Mouse (Mus musculus) cerebellum, adult 2 months (tissue): ENCODE measurements around the gene Isyna1. TPM values are rescaled to one million over a fixed set of nuclear protein-coding genes. Genes with fewer than 3 reads are reported as not detected.

Experiments
- DNase-seq, 2 experiments: peaks; one replicate each; pipeline ENCODE4 v3.0.0; 2021
- H3K27ac ChIP-seq: fragments of 200-500 bp; 2 replicates; pipeline ENCODE4 v1.5.1; 2012; ENCODE audit warnings: low read length, control low read depth, inconsistent platforms; ENCODE audit not compliant: insufficient read depth
- H3K27me3 ChIP-seq: fragments of 200-500 bp; 2 replicates; pipeline ENCODE4 v1.6.1; 2012; ENCODE audit warnings: inconsistent platforms, mild to moderate bottlenecking, low read length, moderate library complexity; ENCODE audit not compliant: control insufficient read depth, insufficient read depth
- H3K4me1 ChIP-seq: fragments of 200-500 bp; 2 replicates; pipeline ENCODE4 v1.6.1; 2011; ENCODE audit warnings: low read length; ENCODE audit not compliant: control insufficient read depth, insufficient read depth
- H3K4me3 ChIP-seq: fragments of 200-500 bp; replicated peaks from 2 replicates; pipeline ENCODE3; 2011; ENCODE audit warnings: mild to moderate bottlenecking, low read depth, low read length, control low read depth; ENCODE audit not compliant: insufficient read depth
- CTCF ChIP-seq: fragments of 200-500 bp; IDR thresholded peaks from 2 replicates; pipeline ENCODE4 v1.5.1; 2011; ENCODE audit warnings: low read depth, mild to moderate bottlenecking, control low read depth, low read length, moderate library complexity, borderline replicate concordance; ENCODE audit not compliant: insufficient read depth
- POLR2A ChIP-seq: fragments of 200-500 bp; IDR thresholded peaks from 2 replicates; pipeline ENCODE4 v1.6.1; 2011; ENCODE audit warnings: low read length, control low read depth, borderline replicate concordance; ENCODE audit not compliant: insufficient read depth
- WGBS: fragments of 180-500 bp; shearing (Covaris S2); methylation state at CpG from one replicate; pipeline ENCODE4 v1.1.7; 2018; 5-methylcytosine and 5-hydroxymethylcytosine counted together
- polyA plus RNA-seq: library from polyadenylated mRNA; depleted of rRNA; stranded (reverse); fragments of >200 nt; gene quantifications from 2 replicates; pipeline ENCODE4 v1.2.3, GENCODE M21; 2012; rRNA removed

The Isyna1 gene
- polyA plus RNA-seq, 1 experiment: 55.3 TPM

DNA sequence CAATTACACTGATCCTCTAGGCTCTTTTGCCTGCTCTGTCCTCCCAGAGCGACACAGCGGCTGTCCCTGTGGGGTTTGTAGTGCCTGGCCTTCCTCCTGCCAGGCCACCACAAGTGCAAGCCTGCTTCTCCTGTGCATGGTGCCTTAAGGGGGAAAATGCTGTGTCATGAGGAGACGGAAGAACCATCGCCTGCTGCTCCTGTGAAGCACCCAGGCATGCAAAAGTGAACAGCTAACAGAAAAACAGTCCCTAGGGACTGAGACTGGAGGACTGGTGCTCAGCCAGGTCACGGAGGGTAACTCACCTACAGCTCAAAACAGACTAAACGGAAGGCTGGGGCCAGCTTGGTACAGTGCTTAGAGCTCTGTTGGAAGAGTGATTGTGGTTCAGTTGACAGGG lies 41.4 kb downstream of the Isyna1 start:
- WGBS: 73% methylated on average over 6 of the region's 6 CpGs
- no peak overlapping the region for H3K27ac ChIP-seq

DNA sequence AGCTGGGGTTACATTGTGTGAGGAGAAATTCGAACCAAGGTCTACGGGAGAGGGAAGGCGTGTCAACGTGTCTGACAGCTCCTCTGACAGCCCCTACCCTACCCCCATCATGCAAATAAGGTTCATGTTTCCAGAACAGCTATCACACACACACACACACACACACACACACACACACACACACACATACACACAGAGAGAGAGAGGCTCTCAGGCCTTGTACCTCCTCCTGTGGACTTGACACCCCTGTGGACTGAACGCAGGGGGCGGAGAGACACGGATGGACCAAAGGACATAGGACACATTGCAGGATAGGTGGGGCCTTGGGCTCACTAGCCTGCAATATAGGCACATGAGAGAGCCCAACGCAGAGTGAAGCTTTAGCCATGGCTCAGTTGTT lies 42.7 kb downstream of the Isyna1 start:
- no peak overlapping the region for H3K4me3 ChIP-seq
- H3K27me3 ChIP-seq: no peaks in the 10 kb centered on the region
- H3K27ac ChIP-seq: no peak overlapping the region
- H3K4me1 ChIP-seq: no peaks in the 10 kb centered on the region
- WGBS: 58% methylated on average over 8 of the region's 8 CpGs
- TF ChIP-seq CTCF (no peak), POLR2A (no peak)
- DNase-seq: no peak

More for the DNA sequence above, 41.4 kb downstream of the Isyna1 start:
- Histone ChIP-seq H3K27me3 (no peaks in the 10 kb centered on the region), H3K4me1 (no peaks in the 10 kb centered on the region), H3K4me3 (no peak overlapping the region)
- no peak for DNase-seq
- TF ChIP-seq CTCF (no peak), POLR2A (no peak)

DNA sequence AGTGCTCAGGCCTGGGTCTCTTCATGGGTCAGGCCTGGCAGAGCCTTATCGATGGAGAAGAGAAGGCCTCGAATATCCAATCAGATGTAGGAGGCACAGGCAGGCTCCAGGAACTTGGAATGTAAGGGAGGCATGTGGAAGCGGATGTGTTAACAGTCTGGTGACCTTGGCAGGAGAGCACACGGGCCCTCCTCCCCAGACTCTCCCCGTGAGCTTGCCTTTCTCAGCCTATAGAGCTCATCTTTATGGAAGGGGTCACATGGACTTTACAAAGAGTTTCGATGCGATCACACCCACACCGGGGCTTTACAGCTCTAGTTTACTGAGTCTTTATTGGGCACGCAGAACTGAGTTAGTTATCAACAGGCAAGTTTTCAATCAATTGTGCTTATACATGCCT lies 44.6 kb downstream of the Isyna1 start:
- DNase-seq: no peak
- H3K4me1 ChIP-seq: no peaks in the 10 kb centered on the region
- TF ChIP-seq CTCF (no peak), POLR2A (no peak)
- H3K27ac ChIP-seq: no peak overlapping the region
- 75% methylated on average over 9 of the region's 9 CpGs for WGBS
- H3K27me3 ChIP-seq: no peaks in the 10 kb centered on the region
- H3K4me3 ChIP-seq: no peak overlapping the region

DNA sequence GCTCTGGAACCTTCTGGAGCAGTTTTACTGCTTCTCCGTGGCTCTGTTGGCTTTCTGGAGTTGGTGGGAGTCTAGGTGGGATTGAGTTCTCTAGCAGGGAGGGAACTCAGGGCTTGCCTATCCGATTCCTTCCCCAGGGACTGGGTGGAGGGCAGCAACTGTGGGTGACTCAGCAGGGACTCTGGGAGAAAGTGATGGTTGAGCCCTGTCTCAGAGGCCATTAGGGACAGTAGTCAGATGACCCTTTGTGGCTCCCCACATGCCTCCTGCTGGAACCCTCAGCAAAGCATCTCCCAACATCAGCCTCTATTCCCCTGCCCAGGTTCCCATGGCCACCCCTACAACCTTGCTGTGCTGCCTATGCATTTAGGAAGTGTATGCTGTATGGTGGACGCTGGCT lies 48.8 kb downstream of the Isyna1 start:
- 67% methylated on average over 3 of the region's 3 CpGs for WGBS

DNA sequence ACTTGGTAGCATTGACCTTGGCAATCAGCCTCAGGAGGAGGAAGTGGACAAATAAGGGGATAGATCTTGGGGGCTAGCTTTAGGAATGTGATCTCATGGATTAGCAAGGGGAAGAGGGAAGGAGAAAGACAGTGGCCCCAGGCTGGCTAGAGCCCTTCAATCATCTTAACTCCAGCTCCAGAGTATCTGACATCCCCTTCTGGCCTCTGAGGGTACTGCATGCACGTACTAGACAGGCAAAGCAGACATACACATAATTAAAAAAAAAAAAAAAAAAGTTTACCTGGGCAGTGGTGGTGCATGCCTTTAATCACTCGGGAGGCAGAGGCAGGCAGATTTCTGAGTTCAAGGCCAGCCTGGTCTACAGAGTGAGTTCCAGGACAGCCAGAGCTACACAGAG lies 49.9 kb downstream of the Isyna1 start:
- 80% methylated on average over 2 of the region's 2 CpGs for WGBS
- DNase-seq: no peak
- Histone ChIP-seq H3K27ac (no peak overlapping the region), H3K4me3 (no peak overlapping the region), H3K4me1 (peaks cover 1% of the 10 kb centered on the region; the same call in 1 of the 2 replicates), H3K27me3 (no peaks in the 10 kb centered on the region)
- TF ChIP-seq CTCF (0 out of 2 replicates have a peak, but pooled peaks have one; percentile 11), POLR2A (no peak)

More for the DNA sequence above, 48.8 kb downstream of the Isyna1 start:
- no peak for TF ChIP-seq POLR2A
- TF ChIP-seq CTCF: no peak
- H3K27ac ChIP-seq: no peak overlapping the region
- H3K4me3 ChIP-seq: no peak overlapping the region
- H3K4me1 ChIP-seq: no peaks in the 10 kb centered on the region
- DNase-seq: no peak
- no peaks in the 10 kb centered on the region for H3K27me3 ChIP-seq

DNA sequence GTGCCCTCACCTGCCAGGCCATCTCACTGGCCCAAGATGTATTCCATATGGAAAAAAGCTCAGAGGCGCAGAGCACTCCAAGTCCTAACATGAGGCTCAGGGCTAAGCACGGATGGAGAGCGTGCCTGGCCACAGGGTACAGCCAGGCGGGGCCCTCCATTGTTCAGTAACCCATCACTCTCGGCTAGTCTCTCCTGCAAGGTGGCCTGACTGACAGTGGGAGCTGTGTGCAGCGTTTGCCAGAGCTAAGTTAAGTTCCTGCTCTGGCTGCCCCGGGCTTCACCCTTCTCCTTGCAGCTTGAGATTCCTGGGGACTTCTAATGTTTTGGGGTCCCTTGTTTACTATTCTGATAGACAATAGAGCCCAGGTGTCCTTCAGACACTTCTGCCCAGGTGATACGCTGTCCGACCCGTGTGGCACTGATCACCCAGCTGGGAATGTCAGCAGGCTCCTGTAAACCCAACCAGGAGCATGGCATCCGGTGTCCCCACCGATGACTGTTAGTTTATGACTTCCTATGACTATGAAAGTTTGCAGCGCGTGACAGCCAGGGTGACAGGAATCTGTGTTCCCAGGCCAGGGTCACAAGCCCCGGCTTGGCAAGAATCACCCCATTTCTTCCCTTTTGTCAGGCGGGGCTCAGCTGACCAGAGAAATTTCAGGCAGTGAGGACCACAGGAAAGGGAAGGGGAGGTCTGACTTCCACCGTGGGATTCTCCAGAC lies 51.5 kb downstream of the Isyna1 start:
- 61% methylated on average over 17 of the region's 17 CpGs for WGBS
- H3K4me3 ChIP-seq: no peak overlapping the region
- peaks cover 7% of the 10 kb centered on the region; the same call in 1 of the 2 replicates for H3K4me1 ChIP-seq
- H3K27ac ChIP-seq: no peak overlapping the region
- TF ChIP-seq CTCF: no peak
- no peak for TF ChIP-seq POLR2A
- H3K27me3 ChIP-seq: no peaks in the 10 kb centered on the region
- no peak for DNase-seq

DNA sequence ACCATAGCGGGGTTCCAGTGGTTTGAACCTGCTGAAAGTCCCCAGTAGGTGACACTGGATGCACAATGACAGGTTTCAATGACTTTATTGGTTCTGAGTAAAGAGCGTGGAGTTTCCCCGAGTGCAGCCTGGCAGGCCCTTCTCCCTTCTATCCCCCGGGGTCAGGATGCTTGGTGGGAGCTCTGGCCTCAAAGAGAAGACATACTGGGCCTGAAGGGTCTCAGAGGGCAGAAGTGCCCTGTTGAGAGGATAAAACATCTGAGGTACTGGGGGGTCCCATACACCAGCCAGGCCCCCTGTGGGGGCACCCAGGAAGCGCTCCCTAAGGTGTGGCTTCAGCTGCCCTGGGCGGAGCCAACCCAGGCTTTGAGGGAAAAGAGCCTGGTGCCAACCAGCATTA lies 52.2 kb downstream of the Isyna1 start:
- Histone ChIP-seq H3K27ac (no peak overlapping the region), H3K4me1 (peaks cover 7% of the 10 kb centered on the region; the same call in 1 of the 2 replicates), H3K4me3 (no peak overlapping the region), H3K27me3 (no peaks in the 10 kb centered on the region)
- WGBS: 73% methylated on average over 6 of the region's 6 CpGs
- TF ChIP-seq CTCF (no peak), POLR2A (no peak)
- no peak for DNase-seq

DNA sequence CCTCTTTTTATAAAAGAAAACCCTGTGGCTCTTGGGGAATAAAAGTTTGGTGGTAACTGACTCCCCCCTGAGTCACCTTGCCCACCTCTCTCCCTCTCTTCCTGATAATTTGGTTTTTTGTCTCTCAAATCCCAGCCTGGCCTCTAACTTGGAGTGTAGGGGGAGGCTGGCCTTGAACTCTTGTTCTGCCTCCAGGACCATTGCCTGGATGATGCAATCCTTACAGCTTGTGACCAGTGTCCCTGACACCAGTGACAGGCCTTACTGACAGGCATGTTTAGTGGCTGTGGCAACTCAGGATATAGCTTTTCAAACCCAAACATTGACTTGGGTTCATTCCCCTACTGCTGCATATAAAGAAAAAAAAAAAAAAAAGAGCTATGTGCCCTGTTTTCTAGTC lies 52.6 kb downstream of the Isyna1 start:
- Histone ChIP-seq H3K27me3 (no peaks in the 10 kb centered on the region), H3K4me3 (no peak overlapping the region), H3K27ac (no peak overlapping the region), H3K4me1 (peaks cover 7% of the 10 kb centered on the region; the same call in 1 of the 2 replicates)
- TF ChIP-seq CTCF (no peak), POLR2A (no peak)
- DNase-seq: no peak

Other genes starting within 250 kb of the Isyna1 start
- gene Upf1, start 241.1 kb upstream of the Isyna1 start, polyA plus RNA-seq: 37.9 and 41.3 TPM in 2 replicates
- gene Comp, start 220.8 kb upstream of the Isyna1 start, polyA plus RNA-seq: 2.2 and 3.1 TPM in 2 replicates
- 90.2 and 105 TPM in 2 replicates for gene Crtc1, start 154.8 kb upstream of the Isyna1 start, polyA plus RNA-seq
- gene Klhl26, start 117.4 kb upstream of the Isyna1 start, polyA plus RNA-seq: 62.4 and 68.5 TPM in 2 replicates
- gene Tmem59l, start 107.0 kb upstream of the Isyna1 start, polyA plus RNA-seq: 524 and 552 TPM in 2 replicates
- gene Crlf1, start 101.2 kb upstream of the Isyna1 start, polyA plus RNA-seq: 3.8 and 4.0 TPM in 2 replicates
- gene Rex1bd, start 87.6 kb upstream of the Isyna1 start, polyA plus RNA-seq: 184 and 189 TPM in 2 replicates
- gene Uba52, start 83.6 kb upstream of the Isyna1 start, polyA plus RNA-seq: 920 and 977 TPM in 2 replicates
- 531 and 552 TPM in 2 replicates for gene Fkbp8, start 66.6 kb upstream of the Isyna1 start, polyA plus RNA-seq
- gene Kxd1, start 66.4 kb upstream of the Isyna1 start, polyA plus RNA-seq: 63.4 and 65.9 TPM in 2 replicates
- gene Ell, start 54.9 kb upstream of the Isyna1 start, polyA plus RNA-seq: 27.9 and 29.1 TPM in 2 replicates
- 172 and 181 TPM in 2 replicates for gene Ssbp4, start 14.5 kb downstream of the Isyna1 start, polyA plus RNA-seq
- gene Lrrc25, start 21.8 kb downstream of the Isyna1 start, polyA plus RNA-seq: 0.30 and 0.33 TPM in 2 replicates
- 0.28 and 0.51 TPM in 2 replicates for gene Gdf15, start 38.1 kb downstream of the Isyna1 start, polyA plus RNA-seq
- gene Pgpep1, start 66.0 kb downstream of the Isyna1 start, polyA plus RNA-seq: 28.3 and 32.5 TPM in 2 replicates
- gene Lsm4, start 78.9 kb downstream of the Isyna1 start, polyA plus RNA-seq: 113 and 117 TPM in 2 replicates
- gene Jund, start 104.6 kb downstream of the Isyna1 start, polyA plus RNA-seq: 252 and 274 TPM in 2 replicates
- 0.08 and 0.11 TPM in 2 replicates for gene Iqcn, start 109.1 kb downstream of the Isyna1 start, polyA plus RNA-seq
- 0.13 TPM in 1 of 2 replicates, not detected in the other for gene Gm3336, start 124.2 kb downstream of the Isyna1 start, polyA plus RNA-seq
- gene Pde4c, start 129.3 kb downstream of the Isyna1 start, polyA plus RNA-seq: 2.5 and 3.0 TPM in 2 replicates
- 1,156 and 1,176 TPM in 2 replicates for gene Rab3a, start 160.3 kb downstream of the Isyna1 start, polyA plus RNA-seq
- gene Mpv17l2, start 166.6 kb downstream of the Isyna1 start, polyA plus RNA-seq: 81.1 and 83.4 TPM in 2 replicates
- 150 and 158 TPM in 2 replicates for gene Pik3r2, start 182.3 kb downstream of the Isyna1 start, polyA plus RNA-seq
- gene Mast3, start 210.7 kb downstream of the Isyna1 start, polyA plus RNA-seq: 69.5 and 70.4 TPM in 2 replicates
- gene Il12rb1, start 214.1 kb downstream of the Isyna1 start, polyA plus RNA-seq: 1.8 and 1.9 TPM in 2 replicates
- 33.1 and 34.0 TPM in 2 replicates for gene Arrdc2, start 245.3 kb downstream of the Isyna1 start, polyA plus RNA-seq